Mouse (Mus musculus) layer of hippocampus, adult 18-20 months (tissue): ENCODE measurements around the gene Yjefn3. TPM values are rescaled to one million over a fixed set of nuclear protein-coding genes. Genes with fewer than 3 reads are reported as not detected.

Source experiments
- DNase-seq, 2 experiments: peaks; one replicate each; pipeline ENCODE4 v3.0.0; 2022; ENCODE audit warnings: low spot score in 2 of 2
- total RNA-seq, 2 experiments: library from RNA; stranded (reverse); gene quantifications; 2 replicates each; pipeline ENCODE4 v1.2.3; 2021

Yjefn3 gene
- total RNA-seq, 2 experiments from 2014 or later, result 37.5 to 39.6 TPM

GRCm38 (mm10) chr8:69911917-69912316 lies 9.4 kb upstream of the Yjefn3 start:
- DNase-seq, result no peak

GRCm38 (mm10) chr8:69907106-69907505 lies 4.6 kb upstream of the Yjefn3 start:
- no peak for DNase-seq

GRCm38 (mm10) chr8:69906260-69906659 lies 3.7 kb upstream of the Yjefn3 start:
- no peak for DNase-seq

DNA sequence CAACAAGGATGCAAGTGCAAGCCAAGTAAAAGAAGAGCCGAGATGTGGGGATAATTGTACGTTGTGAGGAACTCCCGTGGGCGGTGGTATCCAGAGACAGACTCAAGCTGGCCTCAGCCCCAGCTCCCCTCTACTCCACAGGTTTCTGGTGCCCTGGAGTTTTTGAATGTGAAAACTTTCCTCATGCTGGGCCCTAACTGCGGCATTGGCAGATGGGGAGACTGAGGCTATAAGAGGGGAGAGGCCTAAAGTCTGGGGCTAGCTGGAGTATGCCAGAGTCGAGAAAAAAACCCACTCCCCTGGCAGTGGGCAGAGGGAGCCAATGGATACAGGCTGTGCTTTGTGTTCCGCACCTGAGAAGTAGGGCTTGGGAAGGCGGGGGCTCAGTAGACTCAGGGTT lies 1.6 kb upstream of the Yjefn3 start:
- DNase-seq, result no peak

DNA sequence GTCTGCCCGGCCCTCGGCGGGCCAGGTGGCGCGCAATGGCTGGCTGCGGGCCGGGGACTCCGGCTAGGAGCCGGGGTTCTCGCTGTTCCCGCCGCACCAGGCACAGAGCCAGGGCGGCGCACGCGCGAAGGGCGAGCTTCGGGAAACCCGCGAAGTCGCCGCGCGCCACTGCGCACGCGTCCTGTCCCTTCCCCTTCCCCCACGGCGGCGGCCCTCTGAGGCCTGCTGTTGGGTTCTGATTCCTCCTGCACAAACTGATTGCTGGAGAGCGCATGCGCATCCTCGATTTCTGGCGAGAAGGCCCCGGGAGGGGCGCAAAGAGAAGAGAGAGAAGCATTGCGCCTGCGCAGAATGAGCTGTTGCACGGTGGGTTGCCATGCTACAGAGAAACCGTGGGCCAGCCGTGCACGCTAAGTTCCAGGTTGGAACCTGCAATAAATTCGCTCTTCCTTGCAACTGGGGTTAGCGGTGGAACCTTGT lies 591 bp upstream of the Yjefn3 start:
- peak; percentile 99 to 100 for DNase-seq

- DNase-seq, result peak; percentile 95 to 98
Measured at GRCm38 (mm10) chr8:69901484-69902162, 889 bp downstream of the Yjefn3 start.

- DNase-seq, result no peak
Measured at GRCm38 (mm10) chr8:69900895-69901451, 1.5 kb downstream of the Yjefn3 start.

- DNase-seq, result no peak
Measured at GRCm38 (mm10) chr8:69899876-69900275, 2.6 kb downstream of the Yjefn3 start.

DNA sequence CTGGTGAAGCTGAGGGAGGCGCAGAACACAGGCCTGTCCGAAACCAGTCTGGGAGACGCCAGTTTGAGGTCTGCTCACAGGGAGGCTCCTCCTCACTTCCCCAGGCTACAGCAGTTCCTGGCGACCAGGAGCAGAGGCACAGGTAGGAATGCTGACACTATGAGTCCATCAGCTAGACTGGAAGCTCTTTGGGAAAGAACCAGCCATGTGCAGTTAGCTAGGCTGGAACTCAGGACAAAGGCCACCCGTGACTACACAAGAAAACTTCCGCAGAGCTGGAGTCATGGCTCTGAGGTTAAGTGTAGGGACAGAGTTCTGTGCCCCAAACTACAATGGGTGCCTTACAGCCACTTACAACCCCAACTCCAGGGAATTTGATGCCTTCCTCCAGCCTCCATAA lies 4.7 kb downstream of the Yjefn3 start:
- DNase-seq, result no peak

DNA sequence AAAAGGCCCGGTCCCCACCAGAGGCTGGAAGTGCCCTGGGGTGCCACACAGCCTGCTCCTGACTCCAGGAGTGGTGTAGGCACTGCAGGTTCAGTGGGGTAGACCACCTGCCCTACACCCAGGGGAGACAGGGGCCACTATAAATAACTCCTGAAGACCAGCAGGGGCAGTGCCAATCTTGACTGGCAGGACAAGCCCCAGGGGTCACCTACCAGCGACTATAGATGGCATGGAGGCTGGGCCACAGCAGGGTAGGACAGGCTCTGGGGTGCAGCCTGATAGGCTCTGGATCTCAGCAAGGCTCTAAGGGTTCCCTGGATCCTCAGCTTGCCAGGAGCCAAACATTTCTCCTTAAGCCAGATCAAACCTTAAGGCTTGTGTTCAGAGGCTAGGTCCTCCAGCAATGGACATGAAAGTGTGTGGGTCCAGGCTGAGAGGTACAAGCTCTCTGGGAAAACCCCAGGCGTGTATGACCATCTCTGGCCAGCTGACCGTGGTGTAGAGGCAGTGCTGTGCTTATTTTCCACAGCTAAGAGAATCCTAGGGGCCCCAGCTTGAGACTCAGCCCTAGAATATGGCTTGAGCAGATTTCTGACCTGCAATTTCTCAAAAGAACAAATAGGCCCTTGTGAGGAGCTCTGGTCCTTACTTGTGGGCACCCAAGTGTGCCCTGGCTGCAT lies 6.6 kb downstream of the Yjefn3 start:
- no peak for DNase-seq

GRCm38 (mm10) chr8:69894836-69895332 lies 7.6 kb downstream of the Yjefn3 start:
- no peak for DNase-seq

GRCm38 (mm10) chr8:69893863-69894262 lies 8.6 kb downstream of the Yjefn3 start:
- DNase-seq, result peak in 1 of 2 experiments; percentile 59

- peak; percentile 65 to 81 for DNase-seq
Measured at GRCm38 (mm10) chr8:69890813-69891241, 11.7 kb downstream of the Yjefn3 start.

- DNase-seq, result no peak
Measured at GRCm38 (mm10) chr8:69888902-69889301, 13.6 kb downstream of the Yjefn3 start.

DNA sequence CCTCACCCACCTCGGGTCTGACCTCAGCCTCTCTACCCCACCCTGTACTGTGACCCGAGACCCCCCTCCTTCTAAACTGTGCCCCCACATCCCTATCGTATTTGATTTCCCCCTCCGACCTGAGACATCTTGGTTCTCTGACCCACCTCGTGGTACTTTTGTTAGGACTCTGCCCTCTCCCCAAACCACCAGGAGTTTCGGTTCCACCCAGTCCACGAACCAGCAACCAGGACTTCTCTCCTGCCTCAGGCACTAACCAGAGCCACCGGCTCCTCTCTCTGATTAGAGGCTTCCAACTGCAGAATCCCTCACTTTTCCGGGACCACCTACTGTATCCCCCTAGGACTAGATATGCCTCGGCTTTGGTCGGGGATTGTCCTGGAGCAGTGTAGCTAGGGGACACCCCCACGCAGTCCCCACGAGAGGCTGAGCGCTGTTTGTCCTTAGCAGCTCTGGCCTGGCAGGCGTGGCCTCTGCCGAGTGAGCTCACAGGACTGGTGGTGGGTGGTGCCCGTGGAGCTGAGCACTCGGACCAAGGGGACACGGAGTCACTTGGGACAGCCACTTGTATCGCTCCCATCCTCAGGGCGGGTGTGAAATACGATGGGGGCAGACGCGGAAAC lies 14.2 kb downstream of the Yjefn3 start:
- no peak for DNase-seq

DNA sequence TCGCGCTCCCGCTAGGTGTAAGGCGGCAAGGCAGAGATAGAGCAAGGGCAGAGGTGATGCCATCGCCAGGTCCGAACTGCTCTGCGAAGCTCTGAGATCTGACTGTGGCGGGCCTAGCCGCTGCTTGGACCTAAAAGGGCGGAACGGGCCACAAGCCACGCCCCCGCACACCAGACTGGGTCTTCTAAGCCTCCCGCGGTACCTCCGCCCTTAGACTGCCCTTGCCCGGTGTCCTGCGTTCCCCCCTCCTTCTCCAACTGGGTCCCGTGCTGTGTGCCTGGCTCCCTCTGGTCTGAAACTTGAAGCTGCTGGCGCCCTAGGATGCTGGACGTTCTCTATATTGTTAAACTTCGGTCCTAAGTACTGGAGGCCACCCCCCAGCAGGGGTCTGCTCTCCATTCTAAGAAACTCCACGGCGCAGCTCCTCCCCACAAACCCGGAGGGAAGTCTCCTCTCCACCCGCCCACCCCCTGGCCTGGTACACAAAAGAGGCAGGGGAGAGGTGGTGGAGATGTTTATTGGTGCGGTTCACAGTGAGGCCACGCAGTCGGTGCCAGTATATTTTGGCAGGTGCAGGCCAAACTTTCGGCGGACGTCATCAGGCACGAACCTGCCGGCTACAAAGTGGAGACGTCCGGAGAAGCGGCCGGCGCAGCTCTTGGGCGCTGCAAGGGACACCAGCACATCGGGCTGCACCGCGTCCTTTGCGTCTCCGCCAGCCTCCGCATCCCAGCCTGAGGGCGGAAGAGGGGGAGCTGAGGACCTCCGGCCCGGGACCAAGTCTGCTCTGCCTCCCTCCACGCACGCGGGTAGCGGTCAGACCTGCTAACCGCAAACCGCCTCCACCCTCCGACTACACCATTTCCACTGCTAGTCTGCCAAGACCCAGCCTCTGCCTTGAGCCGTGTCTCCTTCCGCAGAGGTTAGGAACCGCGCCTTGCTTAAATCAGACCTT lies 14.9 kb downstream of the Yjefn3 start, which contains the start of gene Cilp2:
TSS of gene Cilp2 (minus strand) at position 399 of the 955 bp plus-strand sequence.
- DNase-seq, result no peak

DNA sequence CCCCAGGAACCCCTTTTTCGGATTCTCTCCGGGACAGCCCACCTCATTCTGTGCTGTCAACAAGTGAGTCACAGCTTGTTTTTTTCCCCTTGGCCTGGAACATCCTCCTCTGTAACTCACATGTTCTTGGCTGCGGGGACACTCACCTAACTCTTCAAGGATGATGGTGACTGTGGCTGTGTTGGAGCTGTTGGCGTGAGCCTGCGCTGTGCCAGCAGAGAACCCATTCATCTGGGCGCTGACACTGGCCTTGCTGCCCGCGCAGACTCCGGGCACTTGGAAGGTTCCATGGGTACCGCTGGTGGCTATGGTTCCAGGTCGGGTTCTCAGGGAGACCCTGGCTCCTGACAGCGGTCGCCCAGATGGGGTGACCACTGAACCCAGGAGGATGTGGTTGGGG lies 18.4 kb downstream of the Yjefn3 start:
- no peak for DNase-seq

DNA sequence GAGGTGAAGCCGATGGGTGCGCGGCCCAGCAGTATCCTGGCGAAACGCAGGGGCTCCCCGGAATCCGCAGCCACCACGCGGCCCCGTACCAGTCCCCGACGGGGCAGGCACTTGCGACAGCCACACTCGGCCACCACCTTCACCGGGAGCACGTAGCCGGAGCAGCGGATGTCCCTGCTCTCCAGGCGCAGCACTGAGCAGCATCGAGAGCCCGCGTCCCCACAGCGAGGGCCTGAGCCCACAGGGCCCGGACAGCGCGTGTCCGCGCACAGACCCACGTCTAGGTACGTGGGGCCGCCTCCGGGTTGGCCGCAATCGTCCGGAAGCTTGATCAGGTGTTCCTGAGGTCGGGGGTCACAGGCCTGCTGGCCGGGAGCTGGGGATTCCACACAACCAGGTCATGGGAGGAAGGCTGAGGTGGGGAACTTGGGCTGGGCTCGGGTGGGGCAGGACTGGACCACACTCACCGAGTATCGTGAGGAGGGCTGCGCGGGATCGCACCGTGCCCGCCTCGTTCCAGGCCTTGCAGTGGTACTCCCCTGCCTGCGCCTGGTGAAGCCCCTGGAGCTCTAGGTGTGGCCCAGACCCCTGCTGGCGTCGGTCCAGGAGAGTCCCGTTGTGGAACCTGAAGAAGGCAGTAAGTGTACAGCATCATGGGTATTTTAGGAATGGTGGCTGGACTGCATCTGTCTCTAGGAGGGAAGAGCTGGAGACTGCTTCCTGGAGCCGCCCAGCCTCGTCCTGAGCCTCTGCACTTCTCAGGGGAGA lies 19.5 kb downstream of the Yjefn3 start:
- DNase-seq, result no peak

DNA sequence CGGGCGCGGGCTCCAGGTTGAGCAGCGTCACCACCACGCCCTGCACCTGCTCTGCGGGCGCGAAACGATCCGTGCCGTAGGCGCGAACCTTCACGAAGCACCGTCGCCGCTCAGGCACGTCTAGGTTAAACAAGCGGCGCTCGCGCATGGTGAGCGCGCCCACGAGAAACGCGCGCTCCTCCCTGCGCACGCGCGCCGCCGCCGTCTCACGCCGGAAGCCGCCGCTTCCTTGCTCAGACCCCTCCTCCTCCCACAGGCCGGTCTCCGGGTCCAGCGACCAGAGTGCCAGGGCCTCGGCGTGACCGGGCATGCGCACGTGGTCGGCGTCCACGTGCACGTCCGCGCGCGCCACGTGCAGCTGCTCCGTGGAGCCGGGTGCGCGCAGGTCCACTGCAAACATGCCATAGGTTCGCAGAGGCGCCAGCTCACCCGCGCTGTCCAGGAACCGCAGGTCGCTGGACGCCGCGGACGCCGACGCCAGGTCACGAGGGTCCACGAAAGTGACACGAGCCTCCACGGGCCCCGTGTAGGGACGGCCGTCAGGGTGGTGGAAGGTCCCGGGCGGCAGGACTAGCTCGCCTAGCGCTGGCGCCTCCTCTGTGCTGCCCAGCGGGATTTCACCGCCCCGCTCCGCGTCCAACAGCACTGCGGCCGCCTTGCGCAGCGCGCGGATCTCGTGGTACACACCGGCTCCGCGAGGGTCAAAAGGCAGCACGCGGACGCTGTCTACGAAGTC lies 20.3 kb downstream of the Yjefn3 start:
- DNase-seq, result no peak
